Mouse (Mus musculus) ovary, postnatal 10 days (tissue): ENCODE data around the gene Cep41.

Experiments
- DNase-seq: peaks from one replicate; pipeline ENCODE4 v3.0.0; 2022; ENCODE audit warnings: low spot score

Cep41 gene

GRCm38 (mm10) chr6:30673764-30674561 lies 19.6 kb downstream of the Cep41 start:
- no peak for DNase-seq

- DNase-seq, result no peak
Observed at GRCm38 (mm10) chr6:30671696-30672095, 21.9 kb downstream of the Cep41 start.

GRCm38 (mm10) chr6:30667585-30667984 lies 26.0 kb downstream of the Cep41 start:
- DNase-seq, result no peak

- DNase-seq, result no peak
Observed at GRCm38 (mm10) chr6:30666043-30666442, 27.5 kb downstream of the Cep41 start.

GRCm38 (mm10) chr6:30665296-30665695 lies 28.3 kb downstream of the Cep41 start:
- no peak for DNase-seq

- no peak for DNase-seq
Observed at GRCm38 (mm10) chr6:30664776-30665175, 28.8 kb downstream of the Cep41 start.

- no peak for DNase-seq
Observed at GRCm38 (mm10) chr6:30658619-30659018, 34.9 kb downstream of the Cep41 start.

- DNase-seq, result no peak
Observed at GRCm38 (mm10) chr6:30657279-30657678, 36.3 kb downstream of the Cep41 start.

- DNase-seq, result no peak
Observed at GRCm38 (mm10) chr6:30654932-30655331, 38.6 kb downstream of the Cep41 start.

GRCm38 (mm10) chr6:30654402-30654859 lies 39.1 kb downstream of the Cep41 start:
- DNase-seq, result no peak

GRCm38 (mm10) chr6:30653518-30653917 lies 40.0 kb downstream of the Cep41 start:
- DNase-seq, result no peak

GRCm38 (mm10) chr6:30652425-30653188 lies 40.9 kb downstream of the Cep41 start:
- DNase-seq, result no peak

- no peak for DNase-seq
Observed at GRCm38 (mm10) chr6:30649651-30650296, 43.8 kb downstream of the Cep41 start.

- DNase-seq, result no peak
Observed at GRCm38 (mm10) chr6:30645379-30645778, 48.2 kb downstream of the Cep41 start.

GRCm38 (mm10) chr6:30644462-30644861 lies 49.1 kb downstream of the Cep41 start:
- no peak for DNase-seq

GRCm38 (mm10) chr6:30643694-30644460 lies 49.7 kb downstream of the Cep41 start:
- no peak for DNase-seq

- DNase-seq, result no peak
Observed at GRCm38 (mm10) chr6:30638674-30639268, 54.8 kb downstream of the Cep41 start, which contains the start of gene Cpa1. Gene Cpa1, plus strand, starts transcription at chr6:30639218.

GRCm38 (mm10) chr6:30636186-30636842 lies 57.2 kb downstream of the Cep41 start:
- no peak for DNase-seq

GRCm38 (mm10) chr6:30635361-30635862 lies 58.1 kb downstream of the Cep41 start:
- no peak for DNase-seq

GRCm38 (mm10) chr6:30629989-30630388 lies 63.6 kb downstream of the Cep41 start:
- DNase-seq, result no peak

- DNase-seq, result no peak
Observed at GRCm38 (mm10) chr6:30628152-30628551, 65.4 kb downstream of the Cep41 start.
